Mouse (Mus musculus) heart, embryonic 10.5 days (tissue): ENCODE measurements around the gene Mast1. TPM values are rescaled to one million over a fixed set of nuclear protein-coding genes. Genes with fewer than 3 reads are reported as not detected.
A peak's percentile ranks its signal among the peaks of the same experiment; 100 is the strongest.

Experiments used
- DNase-seq: peaks from one replicate; pipeline ENCODE4 v3.0.0-alpha.2; 2017; ENCODE audit warnings: low spot score
- H3K27ac ChIP-seq: fragments of 300-500 bp; sonication (generic); 2 replicates; pipeline ENCODE4 v1.5.1; 2016; ENCODE audit warnings: mild to moderate bottlenecking
- H3K27me3 ChIP-seq: fragments of 300-500 bp; sonication (generic); 2 replicates; pipeline ENCODE4 v1.6.1; 2016; ENCODE audit warnings: mild to moderate bottlenecking; ENCODE audit not compliant: poor library complexity, insufficient read depth, severe bottlenecking
- H3K36me3 ChIP-seq: fragments of 300-500 bp; sonication (generic); 2 replicates; pipeline ENCODE4 v1.6.1; 2016; ENCODE audit warnings: mild to moderate bottlenecking, moderate library complexity
- H3K4me1 ChIP-seq: fragments of 300-500 bp; sonication (generic); 2 replicates; pipeline ENCODE4 v1.6.1; 2016; ENCODE audit warnings: mild to moderate bottlenecking
- H3K4me3 ChIP-seq: fragments of 300-500 bp; sonication (generic); 2 replicates; pipeline ENCODE4 v1.5.1; 2016; ENCODE audit warnings: mild to moderate bottlenecking, moderate library complexity
- H3K9me3 ChIP-seq: fragments of 300-500 bp; sonication (generic); 2 replicates; pipeline ENCODE4 v1.6.1; 2016; ENCODE audit warnings: mild to moderate bottlenecking, moderate library complexity
- WGBS: fragments of 180-500 bp; shearing (Covaris S2); methylation state at CpG from one replicate; pipeline ENCODE4 v1.1.7; 2016; 5-methylcytosine and 5-hydroxymethylcytosine counted together
- polyA plus RNA-seq: library from polyadenylated mRNA; unstranded; fragments of >200 nt; fragmentation: Nextera tagmentation; extraction: Ambion mirVana; gene quantifications from 2 replicates; pipeline ENCODE4 v1.2.1, GENCODE M21; 2016

Mast1 gene
- polyA plus RNA-seq, 1 experiment from 2014 or later = 0.09 TPM

- Histone ChIP-seq H3K27ac (no peak overlapping the region), H3K36me3 (no peaks in the 10 kb centered on the region), H3K27me3 (peaks cover 73% of the 10 kb centered on the region), H3K4me3 (no peak overlapping the region), H3K4me1 (no peaks in the 10 kb centered on the region), H3K9me3 (no peaks in the 10 kb centered on the region)
- WGBS = 55% methylated on average over 2 of the region's 2 CpGs
- DNase-seq = no peak
Observed at GRCm38 (mm10) chr8:84921596-84921995, 15.6 kb downstream of the Mast1 start.

- peaks cover 77% of the 10 kb centered on the region for H3K27me3 ChIP-seq
Observed at GRCm38 (mm10) chr8:84918646-84919045, 18.5 kb downstream of the Mast1 start.

GRCm38 (mm10) chr8:84917781-84918180 lies 19.4 kb downstream of the Mast1 start:
- peaks cover 10% of the 10 kb centered on the region for H3K4me1 ChIP-seq
- 23% methylated on average over 20 of the region's 20 CpGs for WGBS
- H3K27me3 ChIP-seq = peaks cover 82% of the 10 kb centered on the region
- no peaks in the 10 kb centered on the region for H3K36me3 ChIP-seq
- peak; percentile 69 for DNase-seq
- H3K9me3 ChIP-seq = no peaks in the 10 kb centered on the region
- no peak overlapping the region for H3K27ac ChIP-seq
- H3K4me3 ChIP-seq = 0 out of 2 replicates have a peak overlapping the region, but pooled peaks have one; percentile 18

More at GRCm38 (mm10) chr8:84918646-84919045, 18.5 kb downstream of the Mast1 start:
- H3K9me3 ChIP-seq = no peaks in the 10 kb centered on the region
- WGBS = 81% methylated on average over 15 of the region's 15 CpGs
- no peak overlapping the region for H3K4me3 ChIP-seq
- H3K36me3 ChIP-seq = no peaks in the 10 kb centered on the region
- no peak overlapping the region for H3K27ac ChIP-seq
- DNase-seq = no peak
- H3K4me1 ChIP-seq = 0 out of 2 replicates have a peak, but pooled peaks cover 1% of the 10 kb centered on the region

GRCm38 (mm10) chr8:84915269-84915668 lies 21.9 kb downstream of the Mast1 start:
- H3K36me3 ChIP-seq = no peaks in the 10 kb centered on the region
- 81% methylated on average over 8 of the region's 8 CpGs for WGBS
- H3K4me1 ChIP-seq = peaks cover 15% of the 10 kb centered on the region
- peaks cover 99% of the 10 kb centered on the region for H3K27me3 ChIP-seq
- no peaks in the 10 kb centered on the region for H3K9me3 ChIP-seq
- no peak for DNase-seq
- no peak overlapping the region for H3K4me3 ChIP-seq
- H3K27ac ChIP-seq = no peak overlapping the region

- H3K4me3 ChIP-seq = peak overlapping the region; percentile 64; the same call in 1 of the 2 replicates
- peaks cover 19% of the 10 kb centered on the region for H3K4me1 ChIP-seq
- no peaks in the 10 kb centered on the region for H3K9me3 ChIP-seq
- H3K27me3 ChIP-seq = peaks cover 99% of the 10 kb centered on the region
- WGBS = 33% methylated on average over 4 of the region's 4 CpGs
- peak; percentile 76 for DNase-seq
- H3K27ac ChIP-seq = no peak overlapping the region; the same call in 1 of the 2 replicates
- H3K36me3 ChIP-seq = no peaks in the 10 kb centered on the region
Observed at GRCm38 (mm10) chr8:84913960-84914359, 23.2 kb downstream of the Mast1 start.

- peak overlapping the region; percentile 47 for H3K27ac ChIP-seq
- WGBS = 11% methylated on average over 9 of the region's 9 CpGs
- H3K9me3 ChIP-seq = no peaks in the 10 kb centered on the region
- DNase-seq = no peak
- H3K36me3 ChIP-seq = no peaks in the 10 kb centered on the region
- peaks cover 99% of the 10 kb centered on the region for H3K27me3 ChIP-seq
- H3K4me3 ChIP-seq = peak overlapping the region; percentile 64
- peaks cover 23% of the 10 kb centered on the region for H3K4me1 ChIP-seq
Observed at GRCm38 (mm10) chr8:84913502-84913900, 23.7 kb downstream of the Mast1 start.

GRCm38 (mm10) chr8:84912895-84913501 lies 24.2 kb downstream of the Mast1 start:
- peak; percentile 92 for DNase-seq
- Histone ChIP-seq H3K27me3 (peaks cover 94% of the 10 kb centered on the region), H3K4me3 (peak overlapping the region; percentile 64), H3K27ac (peak overlapping the region; percentile 47), H3K4me1 (peaks cover 24% of the 10 kb centered on the region), H3K9me3 (no peaks in the 10 kb centered on the region), H3K36me3 (no peaks in the 10 kb centered on the region)
- 1% methylated on average over 55 of the region's 55 CpGs for WGBS

- Histone ChIP-seq H3K27me3 (peaks cover 88% of the 10 kb centered on the region), H3K4me3 (peak overlapping the region; percentile 64), H3K4me1 (peaks cover 24% of the 10 kb centered on the region), H3K27ac (no peak overlapping the region), H3K36me3 (no peaks in the 10 kb centered on the region), H3K9me3 (no peaks in the 10 kb centered on the region)
- WGBS = 16% methylated on average over 27 of the region's 27 CpGs
- DNase-seq = peak; percentile 73
Observed at GRCm38 (mm10) chr8:84912391-84912790, 24.8 kb downstream of the Mast1 start.

- Histone ChIP-seq H3K4me3 (no peak overlapping the region), H3K4me1 (peaks cover 24% of the 10 kb centered on the region), H3K9me3 (no peaks in the 10 kb centered on the region), H3K27ac (no peak overlapping the region), H3K27me3 (peaks cover 83% of the 10 kb centered on the region), H3K36me3 (no peaks in the 10 kb centered on the region)
- DNase-seq = peak; percentile 73
- WGBS = 72% methylated on average over 9 of the region's 9 CpGs
Observed at GRCm38 (mm10) chr8:84911854-84912253, 25.3 kb downstream of the Mast1 start.

- H3K27ac ChIP-seq = no peak overlapping the region
- WGBS = 84% methylated on average over 6 of the region's 6 CpGs
- H3K4me1 ChIP-seq = peaks cover 24% of the 10 kb centered on the region
- H3K4me3 ChIP-seq = no peak overlapping the region
- peaks cover 70% of the 10 kb centered on the region for H3K27me3 ChIP-seq
- no peak for DNase-seq
- H3K36me3 ChIP-seq = no peaks in the 10 kb centered on the region
- H3K9me3 ChIP-seq = no peaks in the 10 kb centered on the region
Observed at GRCm38 (mm10) chr8:84910551-84910950, 26.6 kb downstream of the Mast1 start.

- 72% methylated on average over 5 of the region's 5 CpGs for WGBS
- Histone ChIP-seq H3K27me3 (peaks cover 66% of the 10 kb centered on the region), H3K4me1 (peaks cover 24% of the 10 kb centered on the region), H3K4me3 (no peak overlapping the region), H3K27ac (no peak overlapping the region), H3K9me3 (no peaks in the 10 kb centered on the region), H3K36me3 (no peaks in the 10 kb centered on the region)
- DNase-seq = no peak
Observed at GRCm38 (mm10) chr8:84909949-84910348, 27.2 kb downstream of the Mast1 start.

GRCm38 (mm10) chr8:84909162-84909767 lies 27.9 kb downstream of the Mast1 start:
- 42% methylated on average over 20 of the region's 20 CpGs for WGBS
- Histone ChIP-seq H3K36me3 (no peaks in the 10 kb centered on the region), H3K27ac (peak overlapping the region; percentile 76; the same call in 1 of the 2 replicates), H3K27me3 (peaks cover 66% of the 10 kb centered on the region), H3K9me3 (no peaks in the 10 kb centered on the region), H3K4me1 (peaks cover 24% of the 10 kb centered on the region), H3K4me3 (peak overlapping the region; percentile 71)
- no peak for DNase-seq

GRCm38 (mm10) chr8:84908421-84909161 lies 28.6 kb downstream of the Mast1 start, which contains the start of gene Dnase2a:
Dnase2a (plus strand) TSS chr8:84908560.
- H3K4me3 ChIP-seq = peak within 1 kb of the TSS; percentile 71
- peak; percentile 98 for DNase-seq
- WGBS = under 1% methylated on average over 45 of the region's 45 CpGs
- H3K4me1 ChIP-seq = peaks cover 22% of the 10 kb centered on the region
- H3K27ac ChIP-seq = peak within 1 kb of the TSS; percentile 76
- peaks cover 61% of the 10 kb centered on the region for H3K27me3 ChIP-seq
- no peaks in the 10 kb centered on the region for H3K9me3 ChIP-seq
- no peaks in the 10 kb centered on the region for H3K36me3 ChIP-seq
